Mouse (Mus musculus): ENCODE results near the gene Med13l. TPM values are rescaled to one million over a fixed set of nuclear protein-coding genes. Genes with fewer than 3 reads are reported as not detected.

Gene Med13l
- polyA plus RNA-seq (2017; shearing (Covaris generic)): 11.6 TPM

GRCm38 (mm10) chr5:118560385-118561085 lies at the start of gene Med13l:
Gene Med13l, plus strand, starts transcription at chr5:118560679.

All from inflammation-experienced regulatory T-cells, adult 16 weeks (primary cell).